Mouse (Mus musculus) kidney, postnatal 14 days (tissue): Measurements from ENCODE around the gene Mybpc2.

Source experiments
- DNase-seq: peaks from one replicate; pipeline ENCODE4 v3.0.0; 2022; ENCODE audit warnings: mixed read lengths

Mybpc2 gene

DNA sequence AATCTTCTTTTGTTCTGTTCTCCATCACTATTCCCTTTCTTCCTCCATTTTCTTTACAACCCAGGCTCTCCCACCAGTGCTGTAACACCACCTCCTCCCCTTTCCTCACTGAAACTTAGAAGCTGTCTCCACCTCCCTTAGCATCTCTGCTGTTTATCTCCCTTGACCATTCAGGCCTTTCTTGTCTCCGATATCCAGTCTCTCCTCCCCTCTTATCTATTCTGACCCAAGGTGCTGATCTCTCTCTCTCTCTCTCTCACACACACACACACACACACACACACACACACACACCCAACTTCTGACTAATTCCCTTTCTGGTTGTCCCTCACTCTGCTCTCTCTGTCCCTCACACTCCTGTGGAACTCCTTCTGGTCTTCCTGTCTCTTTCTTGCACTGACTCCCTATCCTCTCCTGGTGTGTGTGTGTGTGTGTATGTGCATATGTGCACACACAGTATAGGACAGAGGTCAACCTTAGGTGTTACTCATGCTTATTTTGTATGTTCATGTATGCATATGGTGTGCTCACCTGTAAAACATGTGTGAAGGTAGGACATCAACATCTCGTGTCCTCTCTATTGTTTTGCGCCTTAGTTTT, 41.5 kb downstream of the Mybpc2 start:
- DNase-seq = no peak

DNA sequence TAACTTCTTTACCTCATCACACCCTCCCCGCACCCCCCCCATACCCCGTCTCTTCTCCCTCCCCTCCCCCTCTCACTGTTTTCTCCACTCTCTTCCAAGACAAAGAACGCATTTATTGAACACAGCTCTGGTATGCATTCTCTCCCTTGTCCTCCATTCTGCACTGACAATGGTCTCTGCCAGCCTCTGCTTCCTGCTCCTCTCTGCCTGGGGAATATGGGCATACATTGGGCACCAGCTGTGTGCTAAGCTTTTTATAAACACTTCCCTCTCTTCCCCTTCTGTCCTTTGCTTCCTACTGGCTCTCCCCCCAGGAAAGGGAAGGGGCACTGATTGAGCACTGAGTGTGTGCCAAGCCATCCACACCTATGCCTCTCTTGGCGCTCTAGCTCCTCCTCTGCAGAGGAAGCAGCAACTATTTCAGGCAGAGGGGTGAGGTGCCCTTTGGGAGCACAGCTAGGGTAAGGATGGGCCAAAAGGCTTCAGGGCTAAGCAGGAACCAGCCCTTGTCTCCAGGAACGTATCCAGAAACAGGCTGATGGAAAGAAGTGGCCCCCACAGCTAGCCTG, 49.3 kb downstream of the Mybpc2 start:
- DNase-seq = no peak

DNA sequence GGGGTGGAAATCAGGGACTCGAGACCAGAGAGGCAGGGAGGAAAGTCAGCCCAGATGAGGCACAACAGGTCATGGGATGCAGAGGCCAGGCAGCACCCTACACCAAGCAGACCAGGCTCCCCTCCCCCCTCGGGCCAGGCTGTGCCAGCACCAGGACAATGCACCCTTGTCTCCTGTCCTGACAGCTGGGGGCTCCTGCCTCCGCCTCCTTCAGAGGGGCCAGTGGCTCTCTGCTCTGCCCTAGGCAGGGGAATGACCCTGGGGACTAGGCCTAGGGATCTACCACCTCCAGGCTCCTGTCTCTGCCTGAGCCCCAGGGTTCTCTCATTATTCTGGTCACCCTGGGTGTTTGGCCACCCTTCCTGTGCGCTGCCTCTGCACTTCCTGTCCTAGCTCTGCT, 50.0 kb downstream of the Mybpc2 start:
- DNase-seq = no peak

DNA sequence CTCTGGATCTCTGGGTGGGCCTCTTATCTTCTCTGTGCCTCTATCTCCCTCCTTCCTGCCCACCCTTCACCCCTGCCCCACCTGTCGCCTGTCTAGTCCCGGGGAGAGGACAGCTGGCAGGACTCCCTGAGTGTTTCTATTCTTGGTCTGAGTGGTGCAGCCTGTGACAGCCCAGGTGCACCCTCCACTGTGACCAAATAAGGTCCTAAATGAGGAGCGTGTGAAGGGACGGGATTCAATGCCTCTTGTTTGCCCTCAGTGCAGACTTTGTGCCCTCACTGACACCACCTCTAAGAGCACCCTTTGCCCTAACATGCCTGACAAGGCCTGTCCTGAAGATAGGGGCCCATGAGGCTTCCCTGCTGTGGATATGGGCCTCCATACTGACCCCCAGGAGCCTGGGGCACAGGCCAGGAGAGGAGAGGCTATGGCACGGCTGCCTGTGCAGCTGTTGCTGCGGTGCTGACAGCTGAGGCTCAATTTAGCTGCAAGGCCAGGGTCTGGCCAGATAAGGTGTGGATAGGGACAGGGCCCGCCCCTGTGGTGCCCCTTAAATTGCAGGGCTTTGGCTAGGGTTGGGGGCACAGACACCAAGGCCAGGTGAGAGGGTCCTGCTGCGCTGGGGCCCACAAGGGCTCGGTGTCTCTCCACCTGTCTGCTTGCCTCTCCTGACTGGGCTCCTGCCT, 51.4 kb downstream of the Mybpc2 start:
- no peak for DNase-seq

DNA sequence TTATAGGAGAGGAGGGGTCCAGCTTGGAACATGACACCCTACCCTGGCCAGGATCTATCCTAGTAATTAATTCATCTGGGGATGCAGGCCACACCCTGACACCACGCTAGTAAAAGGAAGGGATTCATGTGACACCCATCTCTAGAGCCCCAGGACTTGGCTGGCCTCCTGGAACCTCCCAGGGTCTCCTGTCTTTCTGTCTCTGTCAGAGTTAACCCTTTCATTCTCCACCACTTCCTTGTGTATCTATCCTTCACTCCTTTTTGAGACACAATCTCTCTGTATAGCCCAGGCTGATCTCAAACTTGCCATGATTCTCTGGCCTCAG, 51.9 kb downstream of the Mybpc2 start:
- DNase-seq = no peak

DNA sequence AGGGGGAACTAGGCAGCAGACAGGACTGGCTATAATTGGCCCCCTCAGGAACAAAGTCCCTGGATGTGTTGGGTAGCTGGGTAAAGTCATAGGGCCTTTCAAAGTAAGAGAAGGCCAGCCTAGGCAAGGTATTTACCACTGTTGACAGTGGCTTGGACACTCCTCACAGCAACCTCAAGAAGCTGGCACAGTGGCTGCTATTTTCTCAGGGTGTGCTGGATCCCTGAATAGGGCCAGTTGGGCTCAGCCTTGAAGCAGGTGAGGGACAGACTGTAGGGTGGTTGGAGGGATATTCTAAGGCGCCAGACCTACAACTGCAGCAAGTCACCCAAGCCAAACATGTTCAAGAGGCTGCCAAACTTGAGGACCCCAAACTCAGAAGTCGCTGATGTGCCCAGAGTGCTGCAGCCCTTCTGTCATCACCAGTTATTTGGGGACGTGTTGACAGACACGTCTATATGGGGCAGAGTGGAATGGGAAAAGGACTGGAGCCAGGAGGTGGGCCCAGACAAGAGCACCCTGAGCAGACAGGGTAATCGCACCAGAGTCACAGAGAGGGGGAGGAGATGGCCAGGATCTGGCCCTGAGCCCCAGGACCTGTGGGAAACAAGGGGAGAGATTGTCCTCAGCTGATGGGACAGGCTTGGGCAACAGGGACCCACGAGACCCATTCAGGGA, 52.4 kb downstream of the Mybpc2 start:
- DNase-seq = no peak

DNA sequence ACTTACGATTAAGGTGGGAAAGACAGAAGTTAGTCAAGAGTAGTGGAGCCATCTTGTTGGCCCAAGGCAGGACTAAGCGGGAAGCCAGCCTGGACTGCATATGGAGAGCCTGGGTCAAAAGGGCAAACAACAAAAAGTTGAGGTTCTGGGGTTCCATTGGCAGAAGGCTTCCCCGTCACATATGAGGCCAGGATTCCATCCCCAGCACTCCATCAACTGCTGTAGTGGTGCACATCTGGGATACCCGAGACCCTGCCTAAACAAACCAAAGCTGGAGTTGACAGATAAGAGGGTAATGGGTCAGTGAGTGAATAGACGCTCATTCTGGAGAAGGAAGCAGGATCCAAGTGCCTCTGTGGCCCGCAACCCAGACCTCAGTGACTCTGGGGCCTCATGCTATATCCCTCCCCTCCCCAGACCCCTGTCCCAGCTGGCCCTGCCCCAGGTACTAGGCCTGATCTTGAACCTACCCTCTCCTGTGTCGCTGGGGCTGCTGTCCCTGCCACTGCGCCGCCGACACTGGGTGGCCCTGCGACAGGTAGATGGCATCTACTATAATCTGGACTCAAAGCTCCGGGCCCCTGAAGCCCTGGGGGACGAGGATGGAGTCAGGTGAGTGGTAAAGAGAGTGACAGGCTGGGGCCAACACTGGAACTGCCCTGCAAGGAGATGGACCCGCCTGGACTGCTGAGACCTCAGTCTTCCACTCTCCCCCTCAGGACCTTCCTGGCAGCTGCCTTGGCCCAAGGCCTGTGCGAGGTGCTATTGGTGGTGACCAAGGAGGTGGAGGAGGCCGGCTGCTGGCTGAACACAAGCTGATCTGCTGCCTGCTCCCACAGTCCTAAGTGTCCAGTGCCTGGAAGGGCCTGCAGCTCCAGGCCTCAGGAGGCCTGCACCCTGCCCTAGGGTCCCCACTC, 53.5 kb downstream of the Mybpc2 start:
- no peak for DNase-seq

DNA sequence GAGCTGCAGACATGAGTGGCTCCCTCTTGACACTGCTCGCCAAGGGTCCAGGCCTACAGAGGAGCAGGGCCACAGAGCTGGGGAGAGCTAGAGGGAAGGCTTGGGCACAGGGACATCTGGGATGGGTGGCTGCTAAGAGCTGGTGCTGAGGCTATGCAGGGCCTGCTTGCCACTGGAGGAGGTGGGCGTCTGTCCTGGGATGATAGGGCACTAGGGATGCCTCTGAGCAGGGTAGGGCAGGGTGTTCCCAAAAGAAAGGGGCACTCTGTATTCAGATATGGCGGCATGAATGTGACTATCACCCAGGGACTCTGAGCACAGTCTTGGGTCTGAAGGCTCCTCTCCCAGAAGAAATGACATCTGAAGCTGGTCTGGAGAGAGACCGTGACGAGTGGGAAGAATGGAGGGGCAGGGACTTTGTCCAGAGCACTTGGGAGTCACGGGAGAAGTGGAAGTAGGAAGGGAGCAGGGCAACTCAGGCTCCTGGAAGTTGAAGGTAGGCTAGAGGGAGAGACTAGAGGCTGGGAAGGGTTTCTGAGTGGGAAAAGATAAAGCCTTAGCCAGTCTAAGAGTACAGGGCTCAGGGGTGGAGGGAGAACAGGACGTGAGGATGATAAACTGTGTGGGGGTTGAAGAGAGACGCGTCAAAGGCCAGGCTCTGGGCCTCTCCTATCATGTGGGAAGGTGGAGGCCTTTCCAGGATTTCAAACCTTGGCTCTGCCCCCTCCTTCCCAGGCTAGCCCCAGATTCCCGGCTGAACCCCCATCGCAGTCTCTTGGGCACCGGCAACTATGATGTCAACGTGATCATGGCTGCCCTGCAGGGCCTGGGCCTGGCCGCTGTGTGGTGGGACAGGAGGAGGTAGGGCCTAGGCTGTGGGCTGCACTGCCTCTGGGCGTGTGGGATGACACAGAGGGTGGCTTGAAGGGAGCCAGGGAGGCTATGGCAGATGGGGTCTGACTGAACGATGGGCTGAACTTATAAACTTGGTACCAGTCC, 54.5 kb downstream of the Mybpc2 start:
- DNase-seq = no peak

DNA sequence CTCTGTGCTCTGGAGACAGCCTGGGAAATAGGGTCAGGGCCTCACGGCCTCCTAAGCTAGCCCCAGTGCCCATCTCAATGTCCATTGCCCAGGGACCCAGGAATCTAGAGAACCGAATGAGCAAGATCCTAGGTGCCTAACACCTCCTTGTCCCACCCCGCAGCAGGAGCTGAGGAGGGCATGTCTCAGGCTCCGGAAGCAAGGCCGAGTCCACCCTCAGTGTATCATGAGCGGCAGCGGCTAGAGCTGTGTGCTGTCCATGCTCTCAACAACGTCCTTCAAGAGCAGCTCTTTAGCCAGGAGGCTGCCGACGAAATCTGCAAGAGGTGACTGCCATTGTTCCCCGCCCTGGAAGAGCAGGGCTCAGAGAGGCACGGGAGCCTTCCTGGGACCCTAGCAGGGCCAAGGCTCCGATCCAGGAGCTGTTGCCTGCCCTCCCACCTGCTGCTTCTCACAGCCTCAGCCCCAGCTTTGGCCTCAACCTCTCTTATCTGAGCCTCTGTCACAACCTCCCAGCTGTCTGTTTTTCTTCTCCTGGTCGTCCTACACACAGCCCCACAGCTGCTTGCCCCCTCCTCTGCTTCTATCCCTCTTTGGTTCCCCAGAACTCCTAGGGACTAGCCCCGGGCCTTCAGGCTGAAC, 55.7 kb downstream of the Mybpc2 start:
- DNase-seq = no peak

DNA sequence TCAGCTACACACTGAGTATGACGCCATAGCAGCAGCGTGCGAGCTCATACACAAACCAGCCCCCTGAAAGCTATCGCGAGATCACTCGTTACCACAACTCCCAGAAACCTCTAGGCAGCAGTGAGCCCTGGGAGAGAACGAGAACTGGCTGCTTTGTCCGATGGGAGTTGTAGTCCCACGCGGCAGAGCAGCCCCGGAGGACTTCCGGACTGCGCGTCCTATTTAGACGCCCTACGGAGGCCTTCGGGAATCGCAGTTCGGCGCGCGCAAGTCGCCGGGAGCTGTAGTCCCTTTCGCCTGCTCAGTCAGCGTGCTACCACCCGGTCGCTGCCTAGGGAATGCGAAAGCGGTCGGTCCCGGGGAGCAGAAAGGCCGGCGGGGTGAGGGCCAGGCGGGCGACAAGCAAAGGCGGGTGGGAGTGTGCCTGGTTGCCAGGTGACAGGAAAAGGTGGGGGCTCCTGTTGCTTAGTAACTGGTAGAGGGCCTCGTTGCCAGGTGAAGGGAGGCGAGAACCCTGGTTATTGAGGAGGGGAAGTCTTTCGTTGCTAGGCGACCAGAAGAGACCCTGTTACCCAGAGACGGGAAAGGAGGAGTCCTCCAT, 56.5 kb downstream of the Mybpc2 start, which contains the start of gene Josd2:
Gene Josd2 (plus strand): TSS at position 170 of the 601 bp plus-strand sequence.
- DNase-seq = peak; percentile 97

DNA sequence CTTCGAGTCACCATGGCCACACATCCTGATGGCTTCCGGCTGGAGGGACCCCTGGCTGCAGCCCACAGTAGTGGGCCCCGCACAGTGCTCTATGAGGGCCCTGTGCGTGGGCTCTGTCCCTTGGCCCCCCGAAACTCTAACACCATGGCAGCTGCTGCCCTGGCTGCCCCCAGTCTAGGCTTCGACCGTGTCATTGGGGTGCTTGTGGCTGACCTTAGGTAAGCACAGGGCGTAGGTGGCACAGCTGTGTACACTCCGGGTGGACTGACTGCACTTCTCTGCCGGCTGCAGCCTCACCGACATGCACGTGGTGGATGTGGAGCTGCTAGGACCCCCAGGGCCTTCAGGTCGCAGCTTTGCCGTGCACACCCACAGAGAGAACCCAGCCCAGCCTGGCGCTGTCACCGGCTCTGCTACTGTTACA, 57.6 kb downstream of the Mybpc2 start:
- DNase-seq = no peak

DNA sequence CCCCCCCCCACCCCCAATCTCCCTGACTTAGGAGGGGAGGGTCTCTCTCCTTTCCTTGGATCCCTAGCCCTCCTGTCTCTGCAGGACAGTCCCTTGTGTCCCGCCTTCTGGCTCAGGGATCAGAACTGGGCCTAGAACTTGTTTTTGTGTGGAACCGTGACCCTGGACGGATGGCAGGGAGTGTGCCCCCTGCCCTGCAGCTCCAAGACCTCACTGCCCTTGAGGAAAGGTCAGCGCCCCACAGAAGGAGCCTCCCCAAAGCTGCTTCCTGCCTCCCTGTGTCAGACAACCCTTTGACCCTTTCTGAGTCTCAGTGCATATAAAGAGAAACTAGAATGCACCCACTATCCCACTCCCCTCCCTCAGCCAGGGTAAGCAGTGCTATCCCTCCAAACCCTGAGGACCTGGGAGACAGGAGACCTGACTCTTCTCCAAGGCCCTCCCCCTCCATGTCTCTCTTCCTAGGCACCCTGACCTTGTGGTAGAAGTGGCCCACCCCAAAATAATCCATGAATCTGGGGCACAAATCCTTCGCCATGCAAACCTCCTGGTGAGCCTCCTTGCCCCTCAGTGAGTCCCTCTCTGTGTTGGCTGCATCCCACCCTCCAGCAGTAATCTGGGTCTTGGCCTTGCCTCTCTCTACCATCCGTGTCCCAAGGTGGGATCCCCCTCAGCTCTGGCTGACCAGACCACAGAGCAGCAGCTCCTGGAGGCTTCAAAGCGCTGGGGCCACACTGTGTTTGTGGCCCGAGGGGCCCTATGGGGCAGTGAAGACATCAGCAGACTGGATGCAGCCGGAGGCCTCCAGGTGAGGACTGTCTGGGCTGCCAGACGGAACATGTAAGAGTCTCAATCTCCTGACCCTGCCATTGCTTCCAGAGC, 58.2 kb downstream of the Mybpc2 start:
- no peak for DNase-seq

DNA sequence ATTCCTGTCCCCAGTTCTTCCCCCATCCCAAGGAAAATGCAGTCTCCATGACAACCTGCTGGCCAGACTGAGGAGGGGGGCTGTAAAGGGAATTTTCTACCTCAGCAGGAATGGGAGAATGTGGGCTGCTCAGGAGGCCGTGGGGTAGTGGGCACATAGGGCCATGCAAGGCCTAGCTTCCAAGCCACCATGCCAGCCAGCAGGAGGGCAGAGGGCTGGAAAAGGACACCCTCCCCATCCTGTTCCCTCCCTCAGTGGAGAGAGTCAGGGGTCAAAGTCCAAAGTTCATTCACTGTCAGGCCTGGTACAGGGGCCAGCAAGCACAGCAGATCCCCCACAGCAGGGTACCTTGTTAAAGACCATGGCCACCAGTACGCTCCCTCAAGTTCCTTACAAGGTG, 59.3 kb downstream of the Mybpc2 start, which contains the start of gene Aspdh:
Gene Aspdh (plus strand): TSS at position 281 of the 400 bp plus-strand sequence.
- DNase-seq = peak; percentile 71

DNA sequence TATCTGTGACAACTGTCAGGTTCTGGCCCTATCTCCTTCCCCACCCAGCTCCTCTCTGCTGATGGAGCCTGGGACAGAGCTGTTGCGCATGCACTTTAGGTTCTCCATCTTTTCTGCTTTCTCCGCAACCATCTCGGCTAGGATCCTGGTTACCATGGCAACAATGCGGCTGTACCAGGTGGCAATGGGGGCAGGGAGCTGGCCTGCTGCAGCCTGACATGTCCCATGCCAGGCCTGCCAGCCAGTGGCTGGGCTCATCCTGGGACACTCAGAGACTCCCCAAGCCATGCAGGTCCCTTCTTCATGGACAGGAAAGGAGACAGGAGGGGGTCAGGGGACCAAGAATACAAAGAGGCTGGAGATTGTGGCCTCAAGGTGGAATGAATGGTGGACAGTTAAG, 59.9 kb downstream of the Mybpc2 start:
- no peak for DNase-seq

DNA sequence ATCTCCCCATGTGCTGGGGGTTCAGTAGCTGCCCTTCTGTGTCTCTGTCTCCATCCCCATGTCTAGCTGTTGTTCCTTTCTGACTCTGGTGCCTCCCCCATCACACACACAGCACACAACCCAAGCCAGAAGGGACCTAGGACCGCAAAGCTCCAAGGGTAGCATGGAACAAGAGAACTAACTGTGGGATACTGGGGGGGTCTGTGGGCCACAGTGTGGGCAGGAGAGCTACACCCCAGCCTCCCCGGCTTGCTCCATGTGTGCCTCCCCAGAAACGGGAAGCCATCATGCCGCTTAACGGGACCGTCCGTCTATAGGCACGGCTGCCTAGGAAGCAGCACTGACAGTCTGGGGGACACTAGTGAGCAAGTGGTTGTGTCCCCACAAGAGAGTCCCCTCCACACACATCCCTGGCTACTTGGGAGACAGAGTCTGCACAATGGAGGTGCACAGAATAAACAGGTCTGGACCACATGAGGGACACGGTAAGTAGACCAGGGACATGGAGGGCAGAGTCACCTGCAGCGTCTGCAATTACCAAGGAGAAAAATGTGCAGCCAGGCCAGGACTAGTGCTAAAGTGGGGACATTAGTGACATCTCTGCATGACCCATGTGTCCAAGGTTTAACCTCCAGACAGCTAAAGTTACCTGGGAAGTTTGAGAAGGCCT, 60.8 kb downstream of the Mybpc2 start:
- no peak for DNase-seq

DNA sequence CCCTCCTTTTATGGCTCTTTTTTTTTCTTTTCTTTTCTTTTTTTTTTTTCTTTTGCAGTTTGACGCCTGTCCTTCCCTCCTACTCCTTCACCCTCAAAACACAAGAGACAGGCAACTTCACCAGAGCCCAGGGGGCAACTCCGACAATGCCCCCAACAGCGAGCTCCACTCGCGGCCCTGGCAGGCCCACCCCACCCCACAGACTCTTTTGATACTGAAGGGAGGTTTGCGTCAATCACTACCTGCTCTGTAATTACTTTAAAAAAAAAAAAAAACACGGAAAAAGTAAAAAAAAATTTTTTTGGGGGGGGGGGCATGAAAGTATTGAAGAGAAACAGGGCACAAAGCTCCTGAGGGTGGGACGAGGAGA, 61.4 kb downstream of the Mybpc2 start:
- no peak for DNase-seq

DNA sequence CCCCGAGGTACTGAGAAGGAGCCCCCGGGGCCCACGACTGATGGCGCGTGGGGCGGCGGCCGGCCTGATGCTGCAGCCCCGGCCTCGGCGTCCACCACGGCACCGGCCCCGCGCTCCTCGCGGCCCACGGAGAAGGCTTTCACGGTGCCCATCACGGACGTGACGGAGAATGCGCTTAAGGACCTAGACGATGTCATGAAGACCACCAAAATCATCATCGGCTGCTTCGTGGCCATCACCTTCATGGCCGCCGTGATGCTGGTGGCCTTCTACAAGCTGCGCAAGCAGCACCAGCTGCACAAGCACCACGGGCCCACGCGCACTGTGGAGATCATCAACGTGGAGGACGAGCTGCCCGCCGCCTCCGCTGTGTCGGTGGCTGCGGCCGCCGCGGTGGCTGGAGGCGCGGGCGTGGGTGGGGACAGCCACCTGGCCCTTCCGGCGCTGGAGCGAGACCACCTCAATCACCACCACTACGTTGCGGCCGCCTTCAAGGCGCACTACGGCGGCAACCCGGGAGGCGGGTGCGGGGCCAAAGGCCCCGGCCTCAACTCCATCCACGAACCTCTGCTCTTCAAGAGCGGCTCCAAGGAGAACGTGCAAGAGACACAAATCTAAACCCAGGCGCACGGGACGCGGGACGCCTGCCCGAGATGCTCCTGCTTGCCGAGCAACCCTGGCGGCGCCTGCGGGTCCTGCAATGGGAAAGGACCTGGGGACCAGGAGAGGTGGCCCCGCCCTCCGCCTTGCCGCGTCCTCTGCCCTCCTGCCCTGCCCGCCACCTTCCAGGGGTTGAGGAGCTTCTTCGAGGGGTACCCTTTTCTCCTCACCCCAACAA, 62.0 kb downstream of the Mybpc2 start:
- DNase-seq = peak; percentile 53
